Mouse (Mus musculus): ENCODE measurements around the gene Ctsw.

Ctsw gene

DNA sequence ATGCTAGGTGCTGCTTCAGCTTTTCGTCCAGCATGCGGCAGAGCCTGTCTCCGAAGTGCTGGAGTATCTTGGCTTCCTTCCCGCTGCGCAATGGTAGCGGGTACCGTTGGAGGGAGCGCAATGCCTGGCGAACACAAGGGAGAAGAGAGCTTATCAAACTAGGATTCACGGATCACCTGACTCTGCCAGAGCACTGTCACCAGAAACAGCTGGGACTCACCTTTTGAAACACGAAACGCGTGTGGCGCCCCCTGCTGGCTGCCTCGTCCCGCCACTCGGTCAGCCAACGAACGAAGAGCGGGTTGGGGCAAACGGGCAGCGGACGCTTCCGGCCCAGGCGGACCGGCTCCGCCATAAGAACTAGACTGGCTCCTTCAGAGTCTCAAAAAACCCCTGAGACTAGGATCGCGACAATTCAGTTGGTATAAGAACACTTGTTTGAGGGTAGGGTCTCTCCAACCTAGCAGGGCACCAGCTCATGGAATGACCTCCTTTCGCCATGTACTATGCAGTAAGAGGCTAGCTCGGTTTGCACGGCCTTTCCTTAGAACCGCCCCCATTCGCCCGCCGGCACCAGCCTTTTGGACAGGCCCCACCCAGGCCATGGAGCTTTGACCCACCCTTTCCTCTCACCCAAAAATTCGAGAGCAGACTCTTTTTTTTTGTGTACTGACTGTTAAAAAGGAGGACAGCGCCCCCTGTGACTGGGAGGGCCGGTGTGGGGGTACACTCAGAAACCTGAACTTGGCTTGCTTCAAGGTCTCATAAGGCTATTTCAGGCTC lies 19.7 kb upstream of the Ctsw start, which contains the start of gene Mus81:
Mus81 (minus strand) TSS at position 635 of the 783 bp plus-strand sequence.
- peak; percentile 98 to 99 for DNase-seq

DNA sequence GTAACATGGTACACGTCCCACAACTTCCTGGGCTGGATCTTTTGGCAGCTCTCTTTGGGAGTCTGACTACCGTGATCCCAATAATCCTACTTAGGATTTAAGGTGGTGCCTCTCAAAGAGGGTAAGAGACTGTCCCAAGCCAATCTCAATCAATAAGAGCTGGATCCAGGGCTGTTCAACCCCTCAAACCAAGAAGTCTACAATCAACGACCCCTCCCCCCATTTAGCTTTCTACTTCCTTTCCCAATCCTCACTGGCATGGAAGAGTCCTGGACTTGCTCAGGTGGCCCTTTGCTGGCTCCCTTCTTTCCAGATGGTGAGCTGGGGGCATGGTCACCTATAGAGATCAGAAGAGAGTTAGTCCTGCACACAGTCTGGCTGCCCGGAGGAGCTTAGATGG lies 18.5 kb upstream of the Ctsw start:
- no peak for DNase-seq

DNA sequence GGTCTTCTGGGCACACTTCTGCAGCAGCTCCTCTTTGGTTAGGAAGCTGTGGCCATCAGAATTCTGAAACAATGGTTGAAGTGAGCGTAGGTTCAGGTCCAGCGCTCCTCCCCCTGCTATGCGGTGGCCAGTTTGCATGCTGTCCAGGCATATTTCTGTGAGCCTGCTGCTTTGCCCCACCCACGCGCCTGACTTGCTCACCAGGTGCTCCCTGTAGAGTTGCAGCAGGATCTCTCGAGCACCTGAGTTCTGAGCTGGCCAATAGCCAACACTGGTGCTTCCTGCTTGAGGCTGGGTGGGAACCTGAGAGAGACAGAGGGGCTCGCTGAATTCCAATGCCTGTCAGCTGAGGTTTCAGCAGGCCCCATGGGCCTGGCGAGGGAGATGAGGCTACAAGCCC lies 18.0 kb upstream of the Ctsw start:
- peak in 1 of 2 experiments; percentile 46 for DNase-seq

DNA sequence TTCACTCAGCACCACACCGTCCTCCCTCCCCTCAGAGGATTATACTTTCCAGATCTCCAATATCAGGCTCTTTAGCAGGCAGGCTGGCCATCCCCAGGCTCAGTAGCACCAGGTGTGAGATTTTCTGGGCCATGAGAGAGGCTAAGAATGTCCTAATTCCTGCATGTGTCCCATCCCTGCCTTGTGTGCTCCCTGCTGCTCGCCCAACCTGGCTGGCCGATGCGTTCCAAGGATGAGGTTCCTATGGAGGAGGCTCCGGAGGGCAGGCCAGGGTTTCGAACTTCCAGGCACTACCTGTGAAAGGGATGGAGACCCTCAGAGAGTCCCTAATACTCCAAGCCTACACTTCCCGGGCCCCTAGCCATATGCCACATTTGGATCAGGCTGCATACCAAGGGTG lies 17.5 kb upstream of the Ctsw start:
- DNase-seq = peak in 1 of 2 experiments; percentile 6

DNA sequence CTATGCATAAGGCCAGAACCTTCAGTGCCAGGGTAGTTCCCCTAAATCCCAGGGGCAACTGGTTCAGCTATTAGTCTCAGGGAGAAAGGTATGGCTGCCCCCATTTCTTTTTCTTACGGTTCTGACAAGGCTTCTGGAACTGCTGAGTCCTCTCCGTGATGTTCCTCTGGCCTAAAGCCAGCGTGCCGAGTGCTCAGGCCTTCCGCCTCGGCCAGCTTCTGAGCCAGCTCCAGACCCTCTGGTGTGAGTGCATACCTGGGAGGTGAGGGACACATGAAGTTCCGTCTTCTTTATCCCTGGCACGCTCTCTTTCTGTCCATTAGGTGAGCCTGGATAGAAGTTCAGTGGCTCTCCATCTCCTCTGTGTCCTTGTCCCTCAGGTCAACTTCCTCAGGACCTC lies 17.1 kb upstream of the Ctsw start:
- DNase-seq = peak in 1 of 2 experiments; percentile 8

GRCm38 (mm10) chr19:5484496-5484895 lies 16.2 kb upstream of the Ctsw start:
- no peak for DNase-seq

DNA sequence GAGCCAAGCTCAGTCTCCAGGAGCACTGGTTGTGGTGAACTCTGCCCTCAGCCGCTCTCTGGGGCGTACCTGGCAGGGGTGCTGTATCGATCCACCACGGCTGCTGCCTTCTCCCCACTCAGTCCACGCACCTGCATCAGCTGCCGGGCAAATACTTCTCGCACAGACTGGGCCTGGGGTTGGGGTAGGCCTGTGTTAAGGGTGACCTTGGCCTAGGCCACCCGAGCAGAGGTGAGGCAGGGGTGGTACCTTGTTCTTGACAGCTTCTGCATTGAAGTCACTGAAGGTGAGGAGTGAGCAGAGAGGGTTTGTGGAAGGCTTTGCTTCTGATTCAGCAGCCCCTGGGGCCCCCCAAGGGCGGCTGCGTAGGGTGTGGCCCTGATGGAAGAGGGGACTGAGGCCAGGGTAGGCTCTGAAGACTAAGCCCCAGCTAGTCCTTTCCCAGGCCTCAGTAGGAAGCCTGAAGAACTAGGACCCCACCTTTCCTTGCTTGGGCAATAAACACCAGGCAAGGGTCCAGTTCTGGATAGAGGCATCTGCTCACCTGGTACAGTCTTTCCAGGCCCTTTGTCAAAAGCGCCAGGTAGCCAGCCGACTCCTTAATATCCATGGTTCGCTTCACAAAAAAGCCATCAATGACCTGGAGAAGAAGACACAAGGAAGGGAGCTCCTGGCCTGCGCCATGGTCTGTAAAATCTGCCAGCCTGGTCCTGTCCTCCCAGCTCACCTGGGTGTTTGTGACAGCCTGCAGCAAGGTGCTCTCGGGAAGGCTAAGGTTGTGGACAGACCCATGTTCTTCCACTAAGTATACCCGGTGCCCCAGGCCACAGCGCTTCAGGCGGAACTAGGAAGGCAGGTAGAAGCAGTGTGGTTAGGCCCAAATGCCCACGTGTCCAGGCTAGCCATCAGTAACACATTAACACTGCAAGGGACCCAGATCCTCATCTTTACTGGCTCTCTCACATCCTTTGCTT lies 15.4 kb upstream of the Ctsw start:
- DNase-seq = peak; percentile 2 to 12

DNA sequence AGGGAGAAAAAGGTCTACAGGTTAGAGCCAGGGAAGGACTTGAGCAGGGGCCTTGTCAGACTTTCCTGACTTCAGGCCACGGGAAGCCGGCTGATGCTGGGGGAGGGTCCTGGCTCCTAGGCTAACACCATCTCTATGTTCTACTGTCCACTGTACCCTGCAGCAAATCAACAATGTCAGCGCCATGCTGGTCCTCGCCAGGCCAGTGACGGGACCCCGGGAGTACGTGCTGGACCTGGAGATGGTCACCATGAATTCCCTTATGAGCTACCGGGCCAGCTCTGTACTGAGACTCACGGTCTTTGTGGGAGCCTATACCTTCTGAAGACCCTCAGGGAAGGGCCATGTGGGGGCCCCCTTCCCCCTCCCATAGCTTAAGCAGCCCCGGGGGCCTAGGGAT lies 13.1 kb upstream of the Ctsw start:
- DNase-seq = no peak

DNA sequence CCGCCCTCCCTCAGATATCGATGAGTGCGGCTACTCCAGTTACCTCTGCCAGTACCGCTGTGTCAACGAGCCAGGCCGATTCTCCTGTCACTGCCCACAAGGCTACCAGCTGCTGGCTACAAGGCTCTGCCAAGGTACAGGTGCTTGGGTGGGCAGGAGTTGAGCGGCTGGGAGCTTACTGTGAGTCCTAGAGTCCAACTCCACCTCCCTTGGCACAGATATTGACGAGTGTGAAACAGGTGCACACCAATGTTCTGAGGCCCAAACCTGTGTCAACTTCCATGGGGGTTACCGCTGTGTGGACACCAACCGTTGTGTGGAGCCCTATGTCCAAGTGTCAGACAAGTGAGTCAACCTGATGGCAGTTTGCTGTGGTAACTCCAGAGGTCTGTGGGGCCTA lies 11.7 kb upstream of the Ctsw start:
- peak in 1 of 2 experiments; percentile 3 for DNase-seq

DNA sequence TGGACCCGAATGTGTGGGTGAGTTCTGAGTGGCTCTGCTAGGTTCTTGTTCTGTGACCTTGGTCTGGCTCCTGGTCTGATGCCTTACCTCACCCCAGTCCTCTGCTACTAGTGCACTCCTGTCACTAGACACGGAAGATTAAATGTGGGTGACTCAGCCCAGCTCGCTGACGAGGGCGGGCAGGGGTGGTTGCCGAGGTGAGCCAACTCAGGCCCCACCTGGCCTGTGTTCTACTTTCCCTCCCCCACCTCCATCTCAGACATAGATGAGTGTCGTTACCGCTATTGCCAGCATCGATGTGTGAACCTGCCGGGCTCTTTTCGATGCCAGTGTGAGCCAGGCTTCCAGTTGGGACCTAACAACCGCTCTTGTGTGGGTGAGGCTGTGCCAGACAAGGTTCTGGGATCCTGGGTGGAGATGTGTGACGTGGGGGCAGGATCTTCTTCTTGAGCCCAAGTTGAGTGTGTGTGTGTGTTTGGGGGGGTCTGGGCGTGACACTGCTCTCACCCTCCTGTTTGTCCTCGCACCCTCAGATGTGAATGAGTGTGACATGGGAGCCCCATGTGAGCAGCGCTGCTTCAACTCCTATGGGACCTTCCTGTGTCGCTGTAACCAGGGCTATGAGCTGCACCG lies 9.5 kb upstream of the Ctsw start:
- DNase-seq = peak in 1 of 2 experiments; percentile 8

DNA sequence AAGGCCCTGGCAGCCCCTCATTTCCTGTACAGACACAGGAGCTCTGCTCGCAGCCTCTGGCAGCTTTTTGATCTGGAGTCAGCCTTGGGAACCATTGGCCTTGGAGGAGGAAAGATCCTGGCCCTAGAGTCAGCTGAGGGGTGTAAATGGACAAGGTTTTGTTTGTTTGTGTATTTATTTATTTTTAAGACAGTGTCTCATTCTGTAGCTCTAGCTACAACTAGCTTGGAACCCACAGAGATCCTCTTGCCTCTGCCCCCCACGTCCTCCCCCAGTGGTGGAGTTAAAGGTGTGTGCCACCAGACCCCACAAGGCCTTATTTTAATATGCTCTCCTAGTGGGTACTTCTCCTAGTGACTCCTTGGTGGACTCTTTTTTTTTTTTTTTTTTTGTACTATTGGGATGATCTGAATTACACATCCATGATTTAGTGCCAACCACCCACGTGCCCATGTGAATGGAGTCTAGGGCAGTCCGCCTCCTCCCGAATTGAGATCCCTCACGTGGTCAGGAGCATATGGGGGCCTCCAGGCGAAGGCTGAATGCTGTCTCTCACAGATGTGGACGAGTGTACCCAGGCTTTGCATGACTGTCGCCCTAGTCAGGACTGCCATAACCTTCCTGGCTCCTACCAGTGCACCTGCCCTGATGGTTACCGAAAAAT lies 8.8 kb upstream of the Ctsw start:
- DNase-seq = peak in 1 of 2 experiments; percentile 1

- peak in 1 of 2 experiments; percentile 51 for DNase-seq
Measured at GRCm38 (mm10) chr19:5475069-5475714, 6.9 kb upstream of the Ctsw start.

DNA sequence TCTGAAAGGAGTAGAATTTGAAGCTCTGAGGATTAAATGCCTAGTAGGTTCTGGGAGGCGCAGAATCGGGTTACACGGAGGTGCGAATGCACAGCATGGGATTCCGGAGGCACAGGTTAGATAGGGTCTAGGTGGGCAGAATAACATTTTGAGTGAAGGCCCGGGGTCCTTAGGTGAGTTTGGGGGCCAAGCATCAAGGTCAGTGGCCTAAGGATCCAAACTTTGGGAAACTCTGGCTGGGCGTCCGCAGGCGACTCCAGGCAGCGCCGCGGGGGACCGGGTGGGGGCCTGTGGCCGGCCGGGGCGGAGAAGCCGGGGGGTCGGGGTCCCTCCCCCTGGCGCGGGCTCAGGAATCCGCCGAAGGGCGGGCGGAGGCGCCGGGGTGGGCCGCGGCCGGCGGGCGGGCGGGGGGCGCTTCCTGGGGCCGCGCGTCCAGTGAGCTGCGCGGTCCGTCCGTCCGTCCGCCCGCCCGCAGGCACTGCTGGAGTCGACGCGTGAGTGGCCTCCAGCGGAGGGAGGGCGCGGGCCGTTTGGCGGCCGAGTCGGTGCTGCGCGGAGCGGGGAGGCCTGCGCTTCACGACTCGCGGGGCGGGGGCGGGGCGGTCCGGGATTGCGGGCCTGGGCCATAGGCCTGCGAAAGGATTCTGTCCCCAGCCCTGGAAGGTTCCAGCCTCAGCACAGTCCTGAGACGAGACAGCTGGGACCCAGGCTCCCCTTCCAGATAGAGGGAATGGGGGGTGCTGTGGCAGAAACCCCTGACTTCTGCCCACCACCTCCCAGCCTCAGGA lies 6.2 kb upstream of the Ctsw start:
- DNase-seq = peak; percentile 75 to 82

DNA sequence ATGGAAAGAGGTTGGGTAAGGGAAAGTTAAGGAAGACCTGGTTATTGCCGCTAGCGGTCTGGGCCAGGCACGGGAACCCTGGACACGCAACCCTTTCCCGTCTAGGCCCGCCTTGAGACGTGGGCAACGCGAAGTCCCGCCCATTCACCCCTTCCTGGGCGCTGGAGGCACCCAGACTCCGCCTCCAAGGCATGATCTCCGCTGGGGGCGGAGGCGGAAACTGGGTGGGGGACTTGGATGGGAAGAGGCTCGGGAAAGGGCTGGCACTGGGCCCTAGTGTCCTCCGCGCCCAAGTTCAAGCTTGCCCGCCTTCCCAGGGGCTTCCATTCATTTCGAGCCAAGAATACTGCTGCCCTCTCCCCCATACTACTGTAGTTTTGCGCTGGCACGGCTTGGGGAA lies 5.4 kb upstream of the Ctsw start, which contains the start of gene Efemp2:
Efemp2 (plus strand) TSS at position 235 of the 400 bp plus-strand sequence.
- DNase-seq = peak; percentile 84 to 91

DNA sequence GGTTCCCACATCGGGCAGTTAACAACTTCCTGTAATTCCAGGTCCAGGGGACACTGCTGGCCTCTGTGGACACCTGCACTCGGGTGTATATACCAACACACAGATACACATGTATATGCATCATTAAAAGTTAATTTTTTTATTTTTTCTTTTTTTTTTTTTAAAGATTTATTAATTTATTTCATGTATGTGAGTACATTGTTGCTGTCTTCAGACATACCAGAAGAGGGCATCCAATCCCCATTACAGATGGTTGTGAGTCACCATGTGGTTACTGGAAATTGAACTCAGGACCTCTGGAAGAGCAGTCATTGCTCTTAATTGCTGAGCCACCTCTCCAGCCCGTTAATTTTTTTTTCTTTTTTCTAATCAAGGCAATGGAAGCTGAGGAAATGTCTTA lies 4.5 kb upstream of the Ctsw start:
- DNase-seq = no peak

DNA sequence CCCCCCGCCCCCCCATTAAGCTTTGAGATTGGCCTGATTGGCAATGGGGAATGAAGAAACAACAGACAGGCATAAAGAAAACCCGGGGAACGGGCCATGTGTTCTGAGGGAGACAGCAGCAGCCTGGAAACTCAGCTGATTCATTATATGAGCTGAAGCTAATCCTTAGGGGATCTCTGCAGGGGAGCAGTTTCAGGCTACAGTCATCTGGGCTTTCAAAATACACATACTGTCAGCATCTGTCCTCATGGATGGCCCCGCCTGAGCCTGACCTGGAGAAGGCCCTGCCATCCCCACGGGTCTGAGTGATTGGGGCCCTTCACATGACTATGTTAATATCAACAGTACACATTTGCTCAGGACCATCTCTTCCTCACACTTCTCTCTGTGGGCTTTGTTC lies 3.5 kb upstream of the Ctsw start:
- no peak for DNase-seq

- no peak for DNase-seq
Measured at GRCm38 (mm10) chr19:5466916-5467500, 1.3 kb downstream of the Ctsw start.

DNA sequence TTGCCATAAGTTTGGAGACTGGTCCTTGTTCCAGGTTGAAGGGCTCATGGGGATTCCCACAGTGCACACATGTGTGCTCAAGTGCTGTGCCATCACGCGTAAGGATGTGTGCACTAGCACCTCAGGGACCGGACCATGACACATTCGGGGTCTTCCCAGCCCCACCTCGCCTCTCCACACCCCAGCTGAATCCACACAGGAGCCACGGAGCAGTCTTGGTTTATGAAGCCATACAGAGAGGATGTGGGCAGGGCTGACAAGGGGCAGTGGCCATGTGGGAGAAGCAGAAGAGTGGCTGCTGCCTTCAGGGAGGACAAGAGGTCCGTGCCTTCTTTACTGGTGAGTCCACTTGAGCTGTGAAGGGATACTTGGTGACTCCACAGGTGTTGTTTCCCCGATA lies 3.3 kb downstream of the Ctsw start:
- DNase-seq = no peak

DNA sequence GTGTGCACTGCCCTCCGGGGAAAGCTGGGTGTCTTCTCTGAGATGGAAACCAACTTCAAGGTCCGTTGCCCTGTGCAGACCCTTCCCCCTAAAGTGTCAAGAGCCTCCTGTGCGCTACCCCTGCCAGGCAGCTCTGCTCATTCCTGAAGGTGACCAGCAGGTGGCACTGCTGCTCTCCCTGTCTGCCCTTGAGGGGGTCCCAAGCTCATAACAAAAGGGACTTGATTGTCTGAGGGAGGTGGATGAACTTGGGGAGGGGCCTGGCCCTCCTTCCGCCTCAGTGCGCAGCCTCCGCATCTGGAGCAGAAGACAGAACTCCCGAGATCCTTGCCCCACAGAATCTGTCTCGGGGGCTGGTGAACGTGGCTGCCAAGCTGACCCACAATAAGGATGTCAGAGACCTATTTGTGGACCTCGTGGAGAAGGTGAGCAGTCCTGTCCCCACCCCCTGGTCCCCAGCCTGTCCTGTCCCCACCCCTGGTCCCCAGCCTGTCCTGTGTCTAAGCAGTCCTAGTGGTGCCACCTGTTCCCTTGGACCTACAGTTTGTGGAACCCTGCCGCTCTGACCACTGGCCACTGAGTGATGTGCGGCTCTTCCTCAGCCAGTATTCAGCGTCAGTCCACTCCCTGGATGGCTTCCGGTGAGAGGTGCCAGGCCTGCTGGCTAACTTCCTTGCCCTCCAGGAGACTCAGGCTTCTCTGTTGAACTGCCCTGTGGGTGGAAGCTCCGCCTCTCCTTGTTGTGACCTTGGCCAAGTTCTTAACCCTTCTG lies 4.3 kb downstream of the Ctsw start:
- peak; percentile 81 to 83 for DNase-seq

DNA sequence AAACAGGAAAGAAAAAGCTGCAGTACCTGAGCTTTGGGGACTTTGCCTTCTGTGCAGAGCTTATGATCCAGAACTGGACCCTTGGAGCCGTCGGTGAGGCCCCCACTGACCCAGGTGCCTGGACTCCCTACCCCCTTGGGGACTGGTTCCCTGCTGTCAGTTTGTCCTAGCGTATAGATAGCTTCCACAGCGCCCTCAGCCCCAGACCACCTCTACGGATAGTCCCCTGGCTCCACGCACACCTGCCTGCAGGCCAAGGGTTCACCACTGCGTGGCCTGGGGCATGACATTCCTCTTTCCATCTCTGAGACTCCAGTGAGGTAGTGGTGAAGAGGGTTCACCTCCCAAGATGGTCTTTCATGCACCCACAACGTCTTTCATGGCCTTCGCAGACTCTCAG lies 5.1 kb downstream of the Ctsw start:
- DNase-seq = peak in 1 of 2 experiments; percentile 3
